Mouse (Mus musculus) lung, adult 2 months (tissue): Measurements from ENCODE around the gene Spns2.

Experiments
- CTCF ChIP-seq: fragments of 200-500 bp; IDR thresholded peaks from 2 replicates; pipeline ENCODE4 v1.5.1; 2011; ENCODE audit warnings: mild to moderate bottlenecking, low read length, control low read depth; ENCODE audit not compliant: insufficient read depth
- POLR2A ChIP-seq: fragments of 200-500 bp; IDR thresholded peaks from 2 replicates; pipeline ENCODE4 v1.6.1; 2011; ENCODE audit warnings: low read depth, mild to moderate bottlenecking, control low read depth, low read length, borderline replicate concordance; ENCODE audit errors: extremely low read depth

DNA sequence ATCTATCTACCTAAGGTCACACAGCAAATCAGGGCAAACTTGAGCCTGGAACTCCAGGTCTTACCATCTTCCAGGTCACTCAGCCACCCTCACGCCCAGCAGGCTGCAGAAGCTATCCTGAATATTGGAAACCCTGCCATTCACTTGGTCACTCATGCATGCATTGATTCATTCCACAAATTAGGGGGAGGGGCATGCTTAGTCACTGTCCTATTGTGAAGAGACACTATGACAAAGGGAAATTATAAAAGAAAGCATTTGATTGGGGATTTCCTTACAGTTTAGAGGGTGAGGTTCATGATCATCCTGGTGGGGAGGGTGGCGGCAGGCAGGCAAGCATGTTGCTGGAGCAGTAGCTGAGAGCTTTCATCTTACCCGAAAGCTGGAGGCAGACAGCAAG, 24.9 kb downstream of the Spns2 start:
- TF ChIP-seq CTCF (no peak), POLR2A (no peak)
